20 mouse cellular contexts compared by ENCODE assay signal in genomic region chr6:136817549-136817948, GRCm38 (mm10). TPM values are rescaled to one million over a fixed set of nuclear protein-coding genes. Genes with fewer than 3 reads are reported as not detected.
DNase-seq lines count a peak whose midpoint lies in the region; ATAC-seq and TF ChIP-seq lines count a peak whose summit lies in the region.
"Had no signal": no experiment of that assay in that cellular context is flagged by ENCODE, and none has a peak within 500 bp of the region (broad histone marks: within the 10 kb centered on the region; RNA-seq: fewer than 3 reads in every experiment).

No protein-coding gene starts in this region.

- 0 out of 2 replicates have a peak overlapping the region, but pooled peaks have one; percentile 30 for H3K27ac ChIP-seq in forebrain, postnatal 0 days (ENCODE audit: low read depth, low read length)
- no peak overlapping the region for H3K27ac ChIP-seq in kidney, embryonic 16.5 days (ENCODE audit: low read length)
- H3K27ac ChIP-seq: embryonic facial prominence, embryonic 10.5 days; heart, embryonic 10.5 days; liver, embryonic 14.5 days; neural tube, embryonic 12.5 days had no signal

- WGBS in forebrain, postnatal 0 days = 71% methylated on average over 3 of the region's 3 CpGs
- WGBS in kidney, embryonic 16.5 days = 97% methylated on average over 3 of the region's 3 CpGs

- peaks cover 71% of the 10 kb centered on the region for H3K4me1 ChIP-seq in E14TG2a.4 (replicated peaks; ENCODE audit: low read depth, low read length)
- H3K4me1 ChIP-seq in forebrain, postnatal 0 days (ENCODE audit: insufficient read depth) = no peaks in the 10 kb centered on the region
- no peaks in the 10 kb centered on the region for H3K4me1 ChIP-seq in kidney, embryonic 16.5 days (ENCODE audit: insufficient read depth, low read length)
- H3K4me1 ChIP-seq: embryonic facial prominence, embryonic 10.5 days; neural tube, embryonic 12.5 days had no signal

- ATAC-seq in forebrain, postnatal 0 days = peak; percentile 83
- no peak for ATAC-seq in granulocyte monocyte progenitor cell, adult 5-6 weeks (replicated peaks; ENCODE audit: poor library complexity, severe bottlenecking)
- no peak for ATAC-seq in kidney, embryonic 16.5 days (ENCODE audit: low FRiP score, low TSS enrichment)
- ATAC-seq: activated CD4-positive, CD25-positive, alpha-beta regulatory T cell, adult 4 months had no signal

- H3K27me3 ChIP-seq in E14TG2a.4 (ENCODE audit: insufficient read depth, low read length) = no peaks in the 10 kb centered on the region
- no peaks in the 10 kb centered on the region for H3K27me3 ChIP-seq in forebrain, postnatal 0 days (ENCODE audit: insufficient read depth, low read length)
- H3K27me3 ChIP-seq in kidney, embryonic 16.5 days (ENCODE audit: insufficient read depth, low read length) = no peaks in the 10 kb centered on the region
- H3K27me3 ChIP-seq: neural tube, embryonic 12.5 days had no signal

- no peak overlapping the region for H3K4me2 ChIP-seq in forebrain, postnatal 0 days (ENCODE audit: low read depth)
- H3K4me2 ChIP-seq in kidney, embryonic 16.5 days (replicated peaks; ENCODE audit: low read depth, low read length) = no peak overlapping the region
- H3K4me2 ChIP-seq: neural tube, embryonic 12.5 days had no signal

- TF ChIP-seq CTCF in E14TG2a.4 (conservative IDR thresholded peaks at IDR 0.05; ENCODE audit: low read length) = no peak
- TF ChIP-seq CTCF in forebrain, postnatal 0 days (IDR thresholded peaks at IDR 0.05; ENCODE audit: low read depth) = no peak

- intact Hi-C loops in left cerebral cortex, postnatal 36 days (cut with DNase I) = no loop called here

- H3K9me3 ChIP-seq in E14TG2a.4 (ENCODE audit: low read length) = no peaks in the 10 kb centered on the region
- no peaks in the 10 kb centered on the region for H3K9me3 ChIP-seq in forebrain, postnatal 0 days (ENCODE audit: low read length)
- no peaks in the 10 kb centered on the region for H3K9me3 ChIP-seq in kidney, embryonic 16.5 days (ENCODE audit: low read length)
- H3K9me3 ChIP-seq: embryonic facial prominence, embryonic 10.5 days; heart, embryonic 10.5 days; neural tube, embryonic 12.5 days had no signal

- H3K9ac ChIP-seq in forebrain, postnatal 0 days = no peak overlapping the region
- H3K9ac ChIP-seq in kidney, embryonic 16.5 days (replicated peaks; ENCODE audit: low read length) = no peak overlapping the region
- H3K9ac ChIP-seq: liver, embryonic 14.5 days; neural tube, embryonic 12.5 days had no signal

- peaks cover 92% of the 10 kb centered on the region for H3K36me3 ChIP-seq in E14TG2a.4 (ENCODE audit: insufficient read depth, low read length)
- peaks cover 92% of the 10 kb centered on the region for H3K36me3 ChIP-seq in forebrain, postnatal 0 days (ENCODE audit: insufficient read depth)
- H3K36me3 ChIP-seq in kidney, embryonic 16.5 days (ENCODE audit: insufficient read depth, low read length) = peaks cover 84% of the 10 kb centered on the region

- 0 out of 2 replicates have a peak overlapping the region, but pooled peaks have one; percentile 7 for H3K4me3 ChIP-seq in E14TG2a.4 (replicated peaks; ENCODE audit: low read length)
- no peak overlapping the region for H3K4me3 ChIP-seq in forebrain, postnatal 0 days (ENCODE audit: low read depth, low read length)
- no peak overlapping the region for H3K4me3 ChIP-seq in kidney, embryonic 16.5 days (ENCODE audit: low read length)
- H3K4me3 ChIP-seq: embryonic facial prominence, embryonic 10.5 days; heart, embryonic 10.5 days; neural tube, embryonic 12.5 days had no signal

- peak; percentile 83 for DNase-seq in forebrain, postnatal 0 days
- DNase-seq in layer of hippocampus, postnatal 10 days (ENCODE audit: low spot score in 2 of 2) = peak; percentile 33 to 63
- DNase-seq in left cerebral cortex, postnatal 36 days (ENCODE audit: low spot score in 2 of 2) = peak; percentile 88 to 90
- DNase-seq in yolk sac, embryonic 10.5 days (ENCODE audit: low spot score) = no peak
- DNase-seq in cerebellum, adult 11-12 months = no peak
- DNase-seq: cerebellum, adult 9-11 months; kidney, postnatal 4 days; lung, postnatal 14 days; midbrain, embryonic 14.5 days; retina, postnatal 1 day; thymus, postnatal 36 days had no signal

RNA-seq across cellular contexts. Expression of gene H2afj, which starts 9.5 kb away (rescaled TPM):
- total RNA-seq in forebrain, postnatal 0 days (2014; rRNA removed) = 31.7 and 47.5 TPM in 2 replicates
- 119 and 159 TPM in 2 replicates for polyA plus RNA-seq in forebrain, postnatal 0 days (2015; fragmentation: Nextera tagmentation; extraction: Ambion mirVana)
- total RNA-seq in layer of hippocampus, postnatal 10 days (2021) = 10 to 100 TPM; 54.6 to 70.6 TPM
- 10 to 100 TPM; 55.2 to 67.5 TPM for total RNA-seq in left cerebral cortex, postnatal 36 days (2021)
- total RNA-seq in granulocyte monocyte progenitor cell, adult 5-6 weeks (2014; fragmentation: Nextera tagmentation) = 30.2 and 52.4 TPM in 2 replicates
- total RNA-seq in granulocyte monocyte progenitor cell, adult 5-6 weeks (2017) = 69.6 and 88.9 TPM in 2 replicates
- polyA plus RNA-seq in kidney, embryonic 16.5 days (2015; fragmentation: Nextera tagmentation; extraction: Ambion mirVana) = 104 and 115 TPM in 2 replicates

RNA-seq across cellular contexts. Expression of gene BC049715, which starts 9.9 kb away (rescaled TPM):
- 0.92 and 1.9 TPM in 2 replicates for total RNA-seq in forebrain, postnatal 0 days (2014; rRNA removed)
- 1.1 and 2.1 TPM in 2 replicates for polyA plus RNA-seq in forebrain, postnatal 0 days (2015; fragmentation: Nextera tagmentation; extraction: Ambion mirVana)
- 1 to 10 TPM; 3.1 to 4.9 TPM for total RNA-seq in layer of hippocampus, postnatal 10 days (2021)
- total RNA-seq in left cerebral cortex, postnatal 36 days (2021) = 1 to 10 TPM; 3.5 to 4.7 TPM
- total RNA-seq in granulocyte monocyte progenitor cell, adult 5-6 weeks (2014; fragmentation: Nextera tagmentation) = 3.3 and 3.9 TPM in 2 replicates
- total RNA-seq in granulocyte monocyte progenitor cell, adult 5-6 weeks (2017) = 1.1 and 2.8 TPM in 2 replicates
- polyA plus RNA-seq in kidney, embryonic 16.5 days (2015; fragmentation: Nextera tagmentation; extraction: Ambion mirVana) = 1.6 and 1.9 TPM in 2 replicates

RNA-seq across cellular contexts. Expression of gene Wbp11, which starts 10.5 kb away (rescaled TPM):
- total RNA-seq in forebrain, postnatal 0 days (2014; rRNA removed) = 45.8 and 52.5 TPM in 2 replicates
- 67.1 and 87.4 TPM in 2 replicates for polyA plus RNA-seq in forebrain, postnatal 0 days (2015; fragmentation: Nextera tagmentation; extraction: Ambion mirVana)
- 100 to 1,000 TPM; 109 to 110 TPM for total RNA-seq in layer of hippocampus, postnatal 10 days (2021)
- 100 to 1,000 TPM; 122 to 125 TPM for total RNA-seq in left cerebral cortex, postnatal 36 days (2021)
- 139 and 168 TPM in 2 replicates for total RNA-seq in granulocyte monocyte progenitor cell, adult 5-6 weeks (2014; fragmentation: Nextera tagmentation)
- total RNA-seq in granulocyte monocyte progenitor cell, adult 5-6 weeks (2017) = 53.9 and 58.5 TPM in 2 replicates
- polyA plus RNA-seq in kidney, embryonic 16.5 days (2015; fragmentation: Nextera tagmentation; extraction: Ambion mirVana) = 110 and 122 TPM in 2 replicates

RNA-seq across cellular contexts. Expression of gene Hist4h4, which starts 13.3 kb away (rescaled TPM):
- 19.4 and 39.2 TPM in 2 replicates for total RNA-seq in forebrain, postnatal 0 days (2014; rRNA removed)
- polyA plus RNA-seq in forebrain, postnatal 0 days (2015; fragmentation: Nextera tagmentation; extraction: Ambion mirVana) = 0.42 and 0.45 TPM in 2 replicates
- total RNA-seq in layer of hippocampus, postnatal 10 days (2021) = 10 to 100 TPM; 10.9 to 14.3 TPM
- 10 to 100 TPM in 1 of 2 experiments, 1 to 10 TPM in 1; 9.2 to 11.7 TPM for total RNA-seq in left cerebral cortex, postnatal 36 days (2021)
- total RNA-seq in granulocyte monocyte progenitor cell, adult 5-6 weeks (2014; fragmentation: Nextera tagmentation) = 7.0 and 20.7 TPM in 2 replicates
- total RNA-seq in granulocyte monocyte progenitor cell, adult 5-6 weeks (2017) = 46.7 and 58.9 TPM in 2 replicates
- 0.55 and 0.81 TPM in 2 replicates for polyA plus RNA-seq in kidney, embryonic 16.5 days (2015; fragmentation: Nextera tagmentation; extraction: Ambion mirVana)

RNA-seq across cellular contexts. Expression of gene Smco3, which starts 17.7 kb away (rescaled TPM):
- 2.7 and 2.8 TPM in 2 replicates for total RNA-seq in forebrain, postnatal 0 days (2014; rRNA removed)
- 1.5 TPM in 2 replicates for polyA plus RNA-seq in forebrain, postnatal 0 days (2015; fragmentation: Nextera tagmentation; extraction: Ambion mirVana)
- 1 to 10 TPM; 2.7 to 3.5 TPM for total RNA-seq in layer of hippocampus, postnatal 10 days (2021)
- 1 to 10 TPM; 3.6 to 5.6 TPM for total RNA-seq in left cerebral cortex, postnatal 36 days (2021)
- not detected in 2 replicates for total RNA-seq in granulocyte monocyte progenitor cell, adult 5-6 weeks (2014; fragmentation: Nextera tagmentation)
- total RNA-seq in granulocyte monocyte progenitor cell, adult 5-6 weeks (2017) = 0.21 and 1.8 TPM in 2 replicates
- 2.4 and 2.5 TPM in 2 replicates for polyA plus RNA-seq in kidney, embryonic 16.5 days (2015; fragmentation: Nextera tagmentation; extraction: Ambion mirVana)
- total RNA-seq: hematopoietic stem cell, adult 5-6 weeks had no signal
- polyA plus RNA-seq: activated CD4-positive, CD25-positive, alpha-beta regulatory T cell, adult 4 months; embryonic facial prominence, embryonic 10.5 days; heart, embryonic 10.5 days had no signal

Comparison
In these comparisons a context has a peak if more than half of its experiments do, and no peak if none do; other contexts are left out.
1. DNase-seq: peak in forebrain, postnatal 0 days (single experiment), layer of hippocampus, postnatal 10 days (2 of 2) and left cerebral cortex, postnatal 36 days (2 of 2); none in yolk sac, embryonic 10.5 days (single experiment) and cerebellum, adult 11-12 months (single experiment).